Mouse (Mus musculus) stomach, embryonic 14.5 days (tissue): ENCODE measurements around the gene Csdc2. TPM values are rescaled to one million over a fixed set of nuclear protein-coding genes. Genes with fewer than 3 reads are reported as not detected.
A peak's percentile ranks its signal among the peaks of the same experiment; 100 is the strongest.

Source experiments
- ATAC-seq: fragments of 200-750 bp; cut with Nextera tagmentation; 2 replicates; pipeline ENCODE4 v1.8.0; 2017; ENCODE audit warnings: low read depth, moderate TSS enrichment; ENCODE audit not compliant: insufficient number of reproducible peaks, insufficient read depth, low FRiP score
- H3K27ac ChIP-seq: fragments of 300-500 bp; sonication (generic); 2 replicates; pipeline ENCODE4 v1.5.1; 2014; ENCODE audit warnings: mild to moderate bottlenecking, low read length, moderate library complexity, mixed read lengths
- H3K27me3 ChIP-seq: fragments of 300-500 bp; sonication (generic); 2 replicates; pipeline ENCODE4 v1.6.1; 2014; ENCODE audit warnings: low read length, control low read depth, mixed read lengths; ENCODE audit not compliant: control insufficient read depth, insufficient read depth
- H3K36me3 ChIP-seq: fragments of 300-500 bp; sonication (generic); 2 replicates; pipeline ENCODE4 v1.6.1; 2014; ENCODE audit warnings: mild to moderate bottlenecking, control low read depth, low read length, moderate library complexity, mixed read lengths; ENCODE audit not compliant: control insufficient read depth, insufficient read depth
- H3K4me1 ChIP-seq: fragments of 300-500 bp; sonication (generic); 2 replicates; pipeline ENCODE4 v1.6.1; 2014; ENCODE audit warnings: low read length, control low read depth, mixed read lengths; ENCODE audit not compliant: control insufficient read depth, insufficient read depth
- H3K4me2 ChIP-seq: fragments of 300-500 bp; sonication (generic); replicated peaks from 2 replicates; pipeline ENCODE4 v1.6.1; 2014; ENCODE audit warnings: low read depth, low read length, control low read depth
- H3K4me3 ChIP-seq: fragments of 300-500 bp; sonication (generic); 2 replicates; pipeline ENCODE4 v1.5.1; 2014; ENCODE audit warnings: low read depth, low read length, control low read depth
- H3K9ac ChIP-seq: fragments of 300-500 bp; sonication (generic); replicated peaks from 2 replicates; pipeline ENCODE4 v1.6.1; 2014; ENCODE audit warnings: low read depth, mild to moderate bottlenecking, control low read depth, low read length, moderate library complexity, mixed read lengths
- H3K9me3 ChIP-seq: fragments of 300-500 bp; sonication (generic); 2 replicates; pipeline ENCODE4 v1.6.1; 2016; ENCODE audit warnings: low read depth, low read length, control low read depth; ENCODE audit not compliant: control insufficient read depth
- WGBS: fragments of 180-500 bp; shearing (Covaris S2); extraction: QIAGEN DNeasy Blood & Tissue Kit; methylation state at CpG from one replicate; pipeline ENCODE4 v1.1.7; 2014; 5-methylcytosine and 5-hydroxymethylcytosine counted together
- polyA plus RNA-seq: library from polyadenylated mRNA; unstranded; fragments of >200 nt; fragmentation: Nextera tagmentation; extraction: Ambion mirVana; gene quantifications from 2 replicates; pipeline ENCODE4 v1.2.1, GENCODE M21; 2014

Gene Csdc2
- 15.7 and 18.3 TPM in 2 replicates for polyA plus RNA-seq

DNA sequence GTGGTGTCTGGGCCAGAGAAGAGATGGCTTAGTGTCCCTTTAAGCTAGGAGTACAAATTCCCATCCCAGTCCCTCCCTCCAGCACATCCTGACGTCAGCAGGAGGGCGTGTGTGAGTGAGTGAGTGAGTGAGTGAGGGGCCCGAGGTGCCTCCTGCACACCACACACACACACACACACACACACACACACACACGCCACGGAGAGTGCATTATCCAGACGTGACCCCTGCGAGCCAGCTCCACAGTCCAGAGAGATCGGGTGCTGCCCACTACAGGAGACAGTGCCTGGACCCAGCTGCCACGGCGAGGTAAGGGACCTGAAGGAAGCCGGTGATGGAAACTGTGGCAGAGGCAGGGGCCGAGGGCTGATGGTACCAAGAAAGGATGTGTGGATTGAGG, at the start of gene Csdc2:
Gene Csdc2 (plus strand): TSS at position 81 of the 400 bp plus-strand sequence.
- Histone ChIP-seq H3K9ac (peak within 1 kb of the TSS; percentile 33), H3K4me2 (peak within 1 kb of the TSS; percentile 69), H3K27ac (peak within 1 kb of the TSS; percentile 75), H3K4me3 (peak within 1 kb of the TSS; percentile 40), H3K36me3 (no peaks in the 10 kb centered on the region), H3K9me3 (no peaks in the 10 kb centered on the region), H3K27me3 (no peaks in the 10 kb centered on the region), H3K4me1 (peaks cover 12% of the 10 kb centered on the region; the same call in 1 of the 2 replicates)
- WGBS = under 1% methylated on average over 12 of the region's 12 CpGs
- ATAC-seq = peak; percentile 34; the same call in 1 of the 2 replicates

DNA sequence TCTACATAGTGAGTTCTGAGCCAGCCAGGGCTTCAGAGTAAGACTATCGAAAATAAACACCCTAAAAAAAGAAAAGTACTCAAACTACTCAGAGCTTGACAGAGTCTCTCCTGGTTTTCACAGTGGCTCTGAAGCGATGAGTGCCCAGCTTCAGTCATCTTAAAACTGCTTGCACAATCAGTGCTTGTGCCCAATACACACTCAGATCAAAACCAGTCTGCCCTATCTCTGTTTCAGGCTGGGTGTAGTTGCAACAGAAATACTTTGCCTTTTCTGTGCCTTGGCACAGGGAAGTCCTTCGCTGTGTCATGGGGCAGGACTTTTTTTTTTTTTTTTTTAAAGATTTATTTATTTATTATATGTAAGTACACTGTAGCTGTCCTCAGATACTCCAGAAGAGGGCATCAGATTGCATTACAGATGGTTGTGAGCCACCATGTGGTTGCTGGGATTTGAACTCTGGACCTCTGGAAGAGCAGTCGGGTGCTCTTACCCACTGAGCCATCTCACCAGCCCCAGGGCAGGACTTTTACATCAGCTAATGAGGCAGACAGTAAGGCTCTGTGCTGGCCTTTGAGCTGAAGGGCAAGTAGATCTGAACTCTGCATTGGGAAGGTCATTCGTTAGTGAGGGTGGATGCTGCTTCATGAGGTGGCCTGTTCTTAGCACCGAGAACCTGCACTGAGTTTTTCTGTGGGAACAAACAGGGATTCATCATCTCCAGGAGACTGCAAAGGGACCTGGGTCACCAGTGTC, 49.6 kb upstream of the Csdc2 start:
- no peak for ATAC-seq
- Histone ChIP-seq H3K36me3 (peaks cover 24% of the 10 kb centered on the region), H3K4me2 (no peak overlapping the region), H3K27ac (no peak overlapping the region), H3K9me3 (no peaks in the 10 kb centered on the region), H3K4me3 (no peak overlapping the region), H3K27me3 (no peaks in the 10 kb centered on the region), H3K9ac (no peak overlapping the region), H3K4me1 (no peaks in the 10 kb centered on the region)
- WGBS = 95% methylated on average over 6 of the region's 6 CpGs

DNA sequence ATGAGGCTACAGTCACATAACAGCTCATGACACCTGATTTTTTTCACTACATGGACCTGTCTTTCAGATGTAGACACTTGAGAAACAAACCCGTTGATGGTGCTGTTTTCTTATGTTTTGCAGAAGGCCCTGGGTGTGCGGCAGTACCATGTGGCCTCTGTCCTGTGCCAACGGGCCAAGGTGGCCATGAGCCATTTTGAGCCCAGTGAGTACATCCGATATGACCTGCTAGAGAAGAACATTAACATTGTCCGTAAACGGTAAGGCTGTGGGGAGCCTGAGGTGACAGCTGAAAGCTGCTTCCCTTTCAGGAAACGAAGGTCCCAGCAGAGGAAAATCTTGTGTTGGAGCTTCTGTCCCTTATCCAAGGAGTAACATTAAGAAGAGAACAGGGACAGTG, 47.4 kb upstream of the Csdc2 start:
- Histone ChIP-seq H3K9me3 (no peaks in the 10 kb centered on the region), H3K27me3 (no peaks in the 10 kb centered on the region), H3K27ac (no peak overlapping the region), H3K4me1 (no peaks in the 10 kb centered on the region), H3K4me3 (no peak overlapping the region), H3K36me3 (peaks cover 37% of the 10 kb centered on the region), H3K4me2 (no peak overlapping the region), H3K9ac (no peak overlapping the region)
- ATAC-seq = no peak
- WGBS = 97% methylated on average over 7 of the region's 7 CpGs

DNA sequence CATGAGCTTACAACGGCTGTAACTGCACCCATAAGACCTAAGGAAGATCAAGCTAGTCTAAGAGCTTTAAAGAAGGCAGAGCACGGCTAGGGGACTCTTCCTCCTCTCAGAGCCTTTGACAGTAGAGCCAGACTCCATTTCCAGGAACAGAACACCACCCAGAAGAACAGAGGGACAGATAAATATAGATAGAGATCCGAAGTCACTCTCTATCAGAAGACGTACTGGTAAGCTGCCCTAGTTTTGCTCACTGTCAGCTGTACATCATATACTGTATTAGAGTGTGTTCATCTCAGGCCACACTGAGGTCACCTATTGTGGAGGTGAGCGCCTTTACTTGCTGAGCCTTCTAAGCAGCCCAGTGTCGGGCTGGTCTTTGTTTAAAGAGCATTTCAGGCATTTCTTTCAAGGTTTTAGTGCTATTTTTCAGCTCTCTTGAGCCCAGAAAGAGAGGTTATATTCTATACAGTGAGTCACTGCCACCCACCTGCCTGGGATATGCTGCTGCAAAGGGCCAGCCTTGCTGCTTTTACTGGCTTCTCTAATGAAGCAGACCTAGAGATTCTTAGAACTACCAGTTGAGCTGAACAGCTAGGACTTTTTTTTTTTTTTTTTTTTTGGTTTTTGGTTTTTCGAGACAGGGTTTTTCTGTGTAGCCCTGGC, 45.3 kb upstream of the Csdc2 start:
- peaks cover 52% of the 10 kb centered on the region for H3K36me3 ChIP-seq
- no peak overlapping the region for H3K9ac ChIP-seq
- no peak overlapping the region for H3K4me3 ChIP-seq
- H3K4me2 ChIP-seq = no peak overlapping the region
- H3K27ac ChIP-seq = no peak overlapping the region
- no peaks in the 10 kb centered on the region for H3K4me1 ChIP-seq
- WGBS = 77% methylated on average over 7 of the region's 7 CpGs
- H3K27me3 ChIP-seq = no peaks in the 10 kb centered on the region
- no peak for ATAC-seq
- no peaks in the 10 kb centered on the region for H3K9me3 ChIP-seq

DNA sequence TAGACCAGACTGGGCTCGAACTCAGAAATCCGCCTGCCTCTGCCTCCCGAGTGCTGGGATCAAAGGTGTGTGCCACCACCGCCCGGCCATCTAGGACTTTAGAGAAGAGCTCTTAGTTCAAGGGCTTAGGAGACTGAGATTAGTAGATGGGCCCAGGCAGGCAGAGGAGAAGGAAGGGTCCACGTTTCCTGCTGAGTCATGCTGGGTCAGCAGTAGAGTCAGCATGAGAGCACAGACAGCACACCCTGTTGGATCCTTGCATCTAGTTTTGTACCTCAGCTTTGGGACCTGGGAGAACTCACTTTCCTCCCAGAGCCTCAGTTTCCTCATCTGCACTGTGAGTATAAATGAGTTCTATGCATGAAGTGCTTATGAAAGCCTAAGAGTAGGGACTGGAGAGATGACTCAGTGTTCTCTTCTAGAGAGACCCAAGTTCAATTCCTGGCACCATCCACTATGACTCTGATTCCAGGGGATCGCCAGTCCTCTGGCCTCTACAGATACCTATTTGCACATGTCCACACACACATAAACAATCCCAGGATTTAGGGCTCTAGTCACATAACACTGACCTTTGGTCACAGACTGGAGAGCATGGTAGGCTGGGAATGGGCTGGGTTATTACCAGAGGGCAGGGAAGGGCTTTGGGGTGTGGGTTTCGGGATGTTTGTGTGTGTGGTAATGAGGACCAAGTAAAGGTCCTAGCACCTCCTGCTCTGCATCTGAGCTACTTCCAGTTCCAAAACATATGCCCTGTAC, 44.6 kb upstream of the Csdc2 start:
- WGBS = 89% methylated on average over 8 of the region's 8 CpGs
- ATAC-seq = no peak
- Histone ChIP-seq H3K4me3 (no peak overlapping the region), H3K9me3 (no peaks in the 10 kb centered on the region), H3K4me2 (no peak overlapping the region), H3K27ac (no peak overlapping the region), H3K4me1 (no peaks in the 10 kb centered on the region), H3K36me3 (peaks cover 54% of the 10 kb centered on the region), H3K9ac (no peak overlapping the region), H3K27me3 (no peaks in the 10 kb centered on the region)

DNA sequence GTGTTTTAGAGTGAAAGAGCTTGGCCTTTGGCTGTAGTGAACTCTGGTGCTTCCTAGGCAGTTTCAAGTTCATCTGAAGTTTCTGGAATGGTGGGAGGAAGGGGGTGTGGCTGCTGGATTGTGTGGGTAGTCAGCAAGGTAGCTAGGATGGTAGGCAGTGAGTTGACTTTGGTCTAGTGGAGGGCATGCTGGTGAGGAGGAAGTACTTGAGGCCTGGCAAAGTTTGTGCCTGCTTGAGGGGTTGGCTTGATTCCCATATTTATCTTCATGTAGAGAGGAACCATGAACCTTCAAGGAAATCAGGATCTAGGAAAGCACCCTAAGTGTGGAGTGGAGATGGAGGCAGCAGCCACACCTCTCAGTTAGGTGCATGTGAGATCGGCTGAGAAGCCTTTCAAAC, 42.6 kb upstream of the Csdc2 start:
- H3K27me3 ChIP-seq = no peaks in the 10 kb centered on the region
- H3K27ac ChIP-seq = no peak overlapping the region
- H3K9me3 ChIP-seq = no peaks in the 10 kb centered on the region
- no peak overlapping the region for H3K9ac ChIP-seq
- WGBS = 70% methylated on average over 1 of the region's 1 CpGs
- no peak for ATAC-seq
- peaks cover 56% of the 10 kb centered on the region for H3K36me3 ChIP-seq
- no peak overlapping the region for H3K4me2 ChIP-seq
- no peaks in the 10 kb centered on the region for H3K4me1 ChIP-seq
- H3K4me3 ChIP-seq = no peak overlapping the region

DNA sequence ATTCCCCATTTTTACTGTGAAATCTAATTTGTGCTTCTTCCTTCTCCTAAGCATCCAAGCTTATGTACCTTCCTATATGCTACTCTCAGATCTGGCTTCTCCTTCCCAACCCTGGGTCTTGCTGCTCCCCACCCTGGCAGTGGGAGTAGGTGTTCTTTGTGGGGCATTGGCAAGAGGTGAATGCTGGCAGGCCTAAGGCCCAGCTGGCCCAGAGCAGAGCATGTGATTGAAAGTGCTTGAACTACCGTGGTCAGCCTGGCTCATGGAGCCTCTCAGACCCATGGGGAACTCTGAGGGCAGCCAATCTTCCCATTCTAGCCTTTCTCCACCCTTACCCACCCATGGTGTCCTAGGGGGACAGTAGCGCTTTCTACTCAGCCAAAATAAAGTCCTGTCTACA, 40.2 kb upstream of the Csdc2 start:
- ATAC-seq = no peak
- no peaks in the 10 kb centered on the region for H3K27me3 ChIP-seq
- H3K27ac ChIP-seq = no peak overlapping the region
- H3K4me2 ChIP-seq = no peak overlapping the region
- H3K36me3 ChIP-seq = peaks cover 42% of the 10 kb centered on the region
- no peaks in the 10 kb centered on the region for H3K9me3 ChIP-seq
- H3K4me1 ChIP-seq = no peaks in the 10 kb centered on the region
- no peak overlapping the region for H3K9ac ChIP-seq
- WGBS = 93% methylated on average over 2 of the region's 2 CpGs
- no peak overlapping the region for H3K4me3 ChIP-seq

DNA sequence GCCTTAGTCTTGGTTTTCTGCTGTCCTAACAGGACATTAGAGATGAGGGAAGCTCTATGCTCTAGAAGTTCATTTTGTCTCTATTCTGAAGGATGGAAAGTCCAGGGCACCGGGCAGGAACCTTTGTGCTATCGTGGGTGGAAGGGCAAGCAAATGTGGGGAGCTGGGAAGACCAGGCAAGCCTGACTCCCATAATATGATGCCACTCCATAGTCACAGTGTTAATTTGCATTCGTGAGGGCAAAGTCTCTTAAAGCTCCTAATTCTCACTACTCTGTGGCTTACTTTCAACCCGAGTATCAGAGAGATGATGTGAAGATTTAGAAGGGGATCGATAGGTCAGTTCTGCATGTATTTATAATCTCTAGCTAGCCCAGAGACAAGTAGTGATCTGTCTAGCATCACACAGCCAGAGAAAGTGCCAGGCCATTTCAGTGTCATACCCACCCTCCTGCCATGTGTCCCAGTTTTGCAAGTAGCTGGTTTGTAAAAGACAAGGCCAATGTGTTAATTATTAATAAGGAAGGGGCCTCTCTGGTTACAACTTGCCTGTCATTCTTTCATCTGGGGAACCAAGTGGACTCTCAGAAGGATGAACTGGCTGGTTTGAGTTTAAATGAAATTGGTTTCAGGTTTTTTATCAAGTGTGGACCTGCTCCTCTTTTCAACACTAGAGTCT, 38.8 kb upstream of the Csdc2 start:
- Histone ChIP-seq H3K27ac (no peak overlapping the region), H3K4me1 (no peaks in the 10 kb centered on the region), H3K9me3 (no peaks in the 10 kb centered on the region), H3K4me2 (no peak overlapping the region), H3K27me3 (no peaks in the 10 kb centered on the region), H3K9ac (no peak overlapping the region), H3K4me3 (no peak overlapping the region), H3K36me3 (peaks cover 37% of the 10 kb centered on the region)
- WGBS = 87% methylated on average over 5 of the region's 5 CpGs
- ATAC-seq = no peak
